Mouse (Mus musculus) heart, embryonic 16.5 days (tissue): ENCODE measurements around the gene Stk25. TPM values are rescaled to one million over a fixed set of nuclear protein-coding genes. Genes with fewer than 3 reads are reported as not detected.

Experiments
- ATAC-seq: fragments of 200-750 bp; cut with Nextera tagmentation; replicated peaks from 2 replicates; pipeline ENCODE4 v1.8.0; 2017; ENCODE audit warnings: moderate number of reproducible peaks; ENCODE audit not compliant: insufficient read depth, low FRiP score; ENCODE audit errors: extremely low read depth
- H3K27ac ChIP-seq: fragments of 300-500 bp; sonication (generic); 2 replicates; pipeline ENCODE4 v1.5.1; 2014; ENCODE audit warnings: mild to moderate bottlenecking, low read length, control low read depth, moderate library complexity
- H3K27me3 ChIP-seq: fragments of 300-500 bp; sonication (generic); 2 replicates; pipeline ENCODE4 v1.6.1; 2014; ENCODE audit warnings: low read length, mixed read lengths; ENCODE audit not compliant: control insufficient read depth, insufficient read depth
- H3K36me3 ChIP-seq: fragments of 300-500 bp; sonication (generic); 2 replicates; pipeline ENCODE4 v1.6.1; 2014; ENCODE audit not compliant: control insufficient read depth, insufficient read depth
- H3K4me1 ChIP-seq: fragments of 300-500 bp; sonication (generic); 2 replicates; pipeline ENCODE4 v1.6.1; 2014; ENCODE audit warnings: low read length, mixed read lengths; ENCODE audit not compliant: control insufficient read depth, insufficient read depth
- H3K4me2 ChIP-seq: fragments of 300-500 bp; sonication (generic); 2 replicates; pipeline ENCODE4 v1.6.1; 2014; ENCODE audit warnings: low read depth, mild to moderate bottlenecking, control low read depth, low read length
- H3K4me3 ChIP-seq: fragments of 300-500 bp; sonication (generic); 2 replicates; pipeline ENCODE4 v1.5.1; 2014; ENCODE audit warnings: mild to moderate bottlenecking, control low read depth, low read length
- H3K9ac ChIP-seq: fragments of 300-500 bp; sonication (generic); 2 replicates; pipeline ENCODE4 v1.6.1; 2014; ENCODE audit warnings: low read length, control low read depth
- H3K9me3 ChIP-seq: fragments of 300-500 bp; sonication (generic); replicated peaks from 2 replicates; pipeline ENCODE4 v1.6.1; 2016; ENCODE audit warnings: low read length; ENCODE audit not compliant: control insufficient read depth
- WGBS: fragments of 180-500 bp; shearing (Covaris S2); extraction: QIAGEN DNeasy Blood & Tissue Kit; methylation state at CpG from one replicate; pipeline ENCODE4 v1.1.7; 2014; 5-methylcytosine and 5-hydroxymethylcytosine counted together
- polyA plus RNA-seq: library from polyadenylated mRNA; unstranded; fragments of >200 nt; fragmentation: Nextera tagmentation; extraction: Ambion mirVana; gene quantifications from 2 replicates; pipeline ENCODE4 v1.2.1, GENCODE M21; 2015

Stk25 gene
- polyA plus RNA-seq, 1 experiment from 2014 or later: 158 TPM

DNA sequence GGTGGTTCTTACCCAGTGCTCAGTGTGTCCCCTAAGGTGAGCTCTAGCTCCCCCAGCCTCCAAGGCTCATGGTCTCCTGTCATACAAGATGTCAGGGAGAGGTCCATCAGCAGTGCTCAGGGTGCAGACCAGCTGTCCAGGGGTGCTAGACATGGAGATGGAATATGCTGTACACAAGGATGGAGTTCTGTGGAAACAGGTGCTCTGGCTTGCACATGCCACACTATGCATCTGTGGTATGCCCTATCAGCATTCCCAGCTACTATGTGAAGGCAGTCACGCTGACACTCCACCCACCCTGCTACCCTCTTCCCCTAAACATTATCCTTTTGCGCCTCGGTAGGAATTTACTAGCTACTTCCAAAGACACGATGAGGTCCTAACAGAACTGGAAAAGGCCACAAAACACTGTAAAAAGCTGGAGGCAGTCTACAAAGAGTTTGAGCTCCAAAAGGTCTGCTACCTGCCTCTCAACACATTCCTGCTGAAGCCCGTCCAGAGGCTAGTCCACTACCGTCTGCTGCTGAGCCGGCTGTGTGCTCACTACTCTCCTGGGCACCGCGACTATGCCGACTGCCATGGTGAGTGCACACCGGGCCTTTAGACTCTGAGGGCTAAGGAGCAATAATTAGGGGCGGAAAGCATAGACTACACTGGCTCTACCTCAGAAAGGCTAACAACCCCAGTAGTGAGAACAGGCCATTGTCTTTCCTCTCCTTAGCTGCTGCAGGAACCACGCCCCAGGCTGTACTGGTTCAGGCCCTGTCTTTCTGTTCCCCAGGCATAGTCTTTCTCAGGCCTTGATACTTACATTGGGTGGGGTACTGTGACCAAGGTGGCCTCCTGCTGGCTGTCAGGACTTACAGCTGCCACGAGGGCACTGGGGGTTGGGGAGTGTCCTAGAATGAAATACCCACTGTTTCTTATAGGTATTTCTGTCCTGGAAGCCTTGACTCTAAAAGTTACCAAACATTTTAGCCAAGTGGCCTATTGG is 51.1 kb downstream of the Stk25 start:
- Histone ChIP-seq H3K4me1 (no peaks in the 10 kb centered on the region), H3K9ac (no peak overlapping the region), H3K27me3 (no peaks in the 10 kb centered on the region), H3K27ac (no peak overlapping the region), H3K9me3 (no peaks in the 10 kb centered on the region), H3K4me2 (no peak overlapping the region), H3K36me3 (no peaks in the 10 kb centered on the region), H3K4me3 (no peak overlapping the region)
- WGBS: 77% methylated on average over 14 of the region's 14 CpGs
- no peak for ATAC-seq

DNA sequence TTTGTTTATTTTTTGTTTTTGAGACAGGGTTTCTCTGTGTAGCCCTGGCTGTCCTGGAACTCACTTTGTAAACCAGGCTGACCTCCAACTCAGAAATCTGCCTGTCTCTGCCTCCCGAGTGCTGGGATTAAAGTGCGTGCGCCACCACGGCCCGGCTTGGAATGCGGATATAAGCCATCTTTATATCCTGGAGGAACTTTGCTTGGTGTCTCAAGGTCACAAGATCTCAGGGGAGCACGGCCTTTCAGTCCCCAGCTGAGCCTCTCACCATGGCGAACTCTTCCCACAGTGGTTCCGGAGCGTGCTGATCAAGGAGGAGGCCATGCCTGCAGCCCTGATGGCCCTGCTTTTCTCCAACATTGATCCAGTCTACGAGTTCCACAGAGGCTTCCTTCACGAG is 54.5 kb downstream of the Stk25 start:
- no peak overlapping the region for H3K9ac ChIP-seq
- no peaks in the 10 kb centered on the region for H3K9me3 ChIP-seq
- no peak for ATAC-seq
- no peaks in the 10 kb centered on the region for H3K4me1 ChIP-seq
- H3K36me3 ChIP-seq: no peaks in the 10 kb centered on the region
- 90% methylated on average over 12 of the region's 12 CpGs for WGBS
- no peak overlapping the region for H3K27ac ChIP-seq
- H3K4me2 ChIP-seq: no peak overlapping the region
- no peaks in the 10 kb centered on the region for H3K27me3 ChIP-seq
- no peak overlapping the region for H3K4me3 ChIP-seq

DNA sequence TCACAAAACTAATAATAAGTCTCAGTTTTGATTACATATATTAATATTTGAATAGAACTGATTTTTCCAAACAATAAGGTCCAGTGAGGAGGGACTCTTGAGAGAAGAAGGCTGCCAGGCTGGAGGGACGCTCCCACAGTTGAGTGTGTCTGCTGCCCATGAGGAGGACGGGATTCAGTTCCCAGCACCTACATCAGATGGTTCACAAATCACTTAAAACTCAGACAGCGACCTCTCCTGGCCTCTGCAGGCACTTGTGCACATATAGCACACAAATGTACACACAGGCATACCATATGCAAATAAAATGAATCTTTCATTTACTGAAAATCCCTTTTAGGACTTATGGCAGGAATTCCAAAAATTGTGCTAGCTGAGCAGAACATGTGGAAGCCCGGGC is 55.5 kb downstream of the Stk25 start:
- 74% methylated on average over 4 of the region's 4 CpGs for WGBS
- Histone ChIP-seq H3K27me3 (no peaks in the 10 kb centered on the region), H3K27ac (no peak overlapping the region), H3K4me3 (no peak overlapping the region), H3K9ac (no peak overlapping the region), H3K36me3 (no peaks in the 10 kb centered on the region), H3K4me1 (no peaks in the 10 kb centered on the region), H3K4me2 (no peak overlapping the region), H3K9me3 (no peaks in the 10 kb centered on the region)
- no peak for ATAC-seq

DNA sequence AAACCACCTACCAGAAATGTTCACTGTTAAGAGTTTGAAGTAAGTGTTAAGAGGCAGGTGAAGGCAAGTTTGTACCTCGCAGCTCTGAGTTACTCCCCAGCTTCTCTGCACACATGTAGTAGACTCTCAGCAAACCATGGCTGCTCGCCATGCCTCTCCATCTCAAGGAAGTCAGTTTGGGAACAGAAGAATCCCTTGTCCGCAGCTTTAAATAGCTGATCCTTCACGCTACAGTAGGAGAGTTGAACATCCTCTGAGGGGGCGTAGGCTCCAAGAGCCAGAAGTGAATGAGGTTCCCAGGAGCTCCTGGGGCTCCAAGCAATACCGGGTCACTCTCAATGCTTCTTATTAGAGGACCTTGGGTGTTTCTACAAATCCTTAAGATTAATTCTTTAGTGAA is 62.5 kb downstream of the Stk25 start:
- 70% methylated on average over 6 of the region's 6 CpGs for WGBS
- H3K4me1 ChIP-seq: no peaks in the 10 kb centered on the region

DNA sequence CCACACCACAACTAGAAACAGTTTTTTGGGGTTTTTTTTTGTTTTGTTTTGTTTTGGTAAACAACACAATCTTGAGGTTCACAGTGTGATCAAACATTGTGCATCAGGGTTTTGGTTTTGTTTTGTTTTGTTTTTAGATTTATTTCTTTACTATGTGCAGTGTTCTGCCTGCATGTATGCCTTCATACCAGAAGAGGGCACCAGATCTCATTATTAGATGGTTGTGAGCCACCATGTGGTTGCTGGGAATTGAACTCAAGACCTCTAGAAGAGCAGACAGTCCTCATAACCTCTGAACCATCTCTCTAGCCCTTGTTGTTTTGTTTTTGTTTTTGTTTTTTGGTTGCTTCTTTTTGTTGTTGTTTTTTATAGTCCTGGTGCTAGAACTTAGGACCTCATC is 64.5 kb downstream of the Stk25 start:
- no peaks in the 10 kb centered on the region for H3K4me1 ChIP-seq
- no peaks in the 10 kb centered on the region for H3K36me3 ChIP-seq
- H3K9me3 ChIP-seq: 0 out of 2 replicates have a peak, but pooled peaks cover 4% of the 10 kb centered on the region
- no peaks in the 10 kb centered on the region for H3K27me3 ChIP-seq
- no peak for ATAC-seq
- H3K4me2 ChIP-seq: no peak overlapping the region
- H3K27ac ChIP-seq: no peak overlapping the region
- H3K4me3 ChIP-seq: no peak overlapping the region
- H3K9ac ChIP-seq: no peak overlapping the region

More for the DNA sequence above, 62.5 kb downstream of the Stk25 start:
- Histone ChIP-seq H3K4me2 (no peak overlapping the region), H3K4me3 (no peak overlapping the region), H3K36me3 (no peaks in the 10 kb centered on the region), H3K27ac (no peak overlapping the region), H3K9me3 (0 out of 2 replicates have a peak, but pooled peaks cover 4% of the 10 kb centered on the region), H3K27me3 (no peaks in the 10 kb centered on the region), H3K9ac (no peak overlapping the region)
- no peak for ATAC-seq

DNA sequence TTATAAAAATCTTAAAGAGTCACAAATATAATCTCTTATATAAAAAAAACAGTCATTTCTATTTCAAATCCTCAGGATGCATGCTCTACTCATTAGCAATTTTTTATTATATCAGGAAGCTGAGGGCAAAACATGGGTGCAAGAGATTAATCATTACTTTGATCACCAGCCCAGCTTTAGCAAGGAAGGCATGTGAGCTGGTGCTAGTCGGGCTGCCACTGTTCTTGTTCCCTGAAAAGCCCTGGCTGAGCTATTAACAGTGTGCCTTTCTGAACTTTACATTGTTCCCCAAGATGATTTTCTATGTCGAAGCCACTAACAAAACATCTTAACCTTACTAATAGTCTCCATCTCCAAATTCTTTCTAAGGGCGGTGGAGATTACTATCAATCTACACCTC is 70.1 kb downstream of the Stk25 start:
- Histone ChIP-seq H3K27me3 (no peaks in the 10 kb centered on the region), H3K36me3 (no peaks in the 10 kb centered on the region), H3K4me1 (no peaks in the 10 kb centered on the region), H3K9me3 (0 out of 2 replicates have a peak, but pooled peaks cover under 1% of the 10 kb centered on the region), H3K4me2 (no peak overlapping the region), H3K9ac (no peak overlapping the region), H3K4me3 (no peak overlapping the region), H3K27ac (no peak overlapping the region)
- WGBS: 79% methylated on average over 3 of the region's 3 CpGs
- ATAC-seq: no peak

DNA sequence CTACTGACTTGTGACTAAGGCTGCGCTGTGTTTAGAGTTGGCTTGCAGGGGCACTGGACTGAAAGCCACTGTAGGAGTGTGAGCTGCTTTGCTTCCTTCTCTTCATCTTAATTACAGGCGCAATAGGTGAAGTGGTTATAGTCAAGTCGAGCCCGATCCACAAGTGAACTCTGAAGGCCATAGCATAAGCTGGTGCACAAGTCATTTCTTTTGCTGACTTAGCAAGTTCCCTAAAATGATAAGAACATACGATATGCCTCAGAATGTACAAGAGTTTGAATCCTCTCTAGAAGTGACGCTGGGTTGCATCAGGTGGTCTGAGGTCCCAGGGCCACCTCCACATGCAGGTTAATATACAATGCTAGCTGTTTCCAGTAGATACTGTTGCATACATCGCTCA is 76.9 kb downstream of the Stk25 start:
- H3K9ac ChIP-seq: no peak overlapping the region
- 92% methylated on average over 7 of the region's 7 CpGs for WGBS
- no peak for ATAC-seq
- H3K4me3 ChIP-seq: no peak overlapping the region
- no peak overlapping the region for H3K27ac ChIP-seq
- no peaks in the 10 kb centered on the region for H3K27me3 ChIP-seq
- H3K36me3 ChIP-seq: peaks cover 2% of the 10 kb centered on the region; the same call in 1 of the 2 replicates
- no peaks in the 10 kb centered on the region for H3K4me1 ChIP-seq
- no peaks in the 10 kb centered on the region for H3K9me3 ChIP-seq
- no peak overlapping the region for H3K4me2 ChIP-seq

DNA sequence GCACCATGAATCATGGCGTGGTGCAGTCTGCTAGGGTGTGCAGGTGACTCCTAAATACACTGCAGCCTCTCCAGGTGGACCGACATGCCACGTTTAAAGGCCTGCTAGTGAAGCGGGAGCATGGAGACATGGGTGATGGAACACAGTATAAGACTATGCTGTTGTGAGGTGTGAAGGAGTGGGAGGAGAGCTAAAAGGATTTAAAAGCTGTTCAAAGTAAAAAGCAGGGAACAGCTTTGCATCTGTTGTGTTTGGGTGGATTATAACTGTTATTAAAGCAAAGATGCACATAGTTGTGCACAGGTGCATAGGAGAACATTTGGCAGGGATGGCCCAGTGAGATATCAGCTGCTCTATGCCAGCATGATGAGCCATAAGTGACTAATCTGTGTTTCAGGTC is 80.6 kb downstream of the Stk25 start:
- H3K4me2 ChIP-seq: no peak overlapping the region
- no peak overlapping the region for H3K4me3 ChIP-seq
- no peak overlapping the region for H3K27ac ChIP-seq
- WGBS: 79% methylated on average over 4 of the region's 4 CpGs
- H3K36me3 ChIP-seq: peaks cover 2% of the 10 kb centered on the region; the same call in 1 of the 2 replicates
- ATAC-seq: no peak
- no peak overlapping the region for H3K9ac ChIP-seq
- no peaks in the 10 kb centered on the region for H3K27me3 ChIP-seq
- no peaks in the 10 kb centered on the region for H3K9me3 ChIP-seq
- no peaks in the 10 kb centered on the region for H3K4me1 ChIP-seq

DNA sequence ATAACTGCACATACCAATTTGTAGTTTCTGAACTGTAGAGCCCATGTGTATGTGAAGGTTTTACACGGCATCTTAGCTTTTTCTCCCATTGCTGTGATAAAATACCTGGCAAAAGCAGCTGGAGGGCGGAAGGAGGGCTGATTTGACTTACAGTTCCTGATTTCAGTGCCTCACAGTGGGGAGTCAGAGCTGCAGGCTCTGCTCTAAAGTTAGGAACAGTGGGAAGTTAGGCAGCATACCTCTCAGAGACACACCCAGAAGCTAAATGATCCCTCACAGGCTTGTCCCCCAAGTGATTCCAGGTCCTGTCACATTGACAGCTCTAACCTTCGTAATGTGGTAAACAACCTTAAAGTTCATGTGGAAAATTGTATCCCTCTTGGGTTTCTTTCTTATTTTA is 81.4 kb downstream of the Stk25 start:
- no peak overlapping the region for H3K27ac ChIP-seq
- peaks cover 2% of the 10 kb centered on the region for H3K36me3 ChIP-seq
- 82% methylated on average over 3 of the region's 3 CpGs for WGBS
- no peak overlapping the region for H3K9ac ChIP-seq
- H3K9me3 ChIP-seq: no peaks in the 10 kb centered on the region
- H3K27me3 ChIP-seq: no peaks in the 10 kb centered on the region
- H3K4me2 ChIP-seq: no peak overlapping the region
- ATAC-seq: no peak
- H3K4me3 ChIP-seq: no peak overlapping the region
- H3K4me1 ChIP-seq: no peaks in the 10 kb centered on the region
